Mouse (Mus musculus) stomach, embryonic 15.5 days (tissue): ENCODE measurements around the gene Cyb561d2. TPM values are rescaled to one million over a fixed set of nuclear protein-coding genes. Genes with fewer than 3 reads are reported as not detected.
"Not testable (repeated sequence)": the region's sequence is repeated elsewhere in the genome, so short reads cannot be mapped to it uniquely, and the experiment has no call there.

Experiments
- ATAC-seq: fragments of 200-750 bp; cut with Nextera tagmentation; 2 replicates; pipeline ENCODE4 v1.8.0; 2017; ENCODE audit warnings: low read depth, moderate number of reproducible peaks, moderate TSS enrichment; ENCODE audit not compliant: insufficient read depth, low FRiP score
- H3K27ac ChIP-seq: fragments of 300-500 bp; sonication (generic); 2 replicates; pipeline ENCODE4 v1.5.1; 2015; ENCODE audit warnings: mild to moderate bottlenecking, inconsistent platforms
- H3K27me3 ChIP-seq: fragments of 300-500 bp; sonication (generic); replicated peaks from 2 replicates; pipeline ENCODE4 v1.6.1; 2015; ENCODE audit warnings: inconsistent platforms
- H3K36me3 ChIP-seq: fragments of 300-500 bp; sonication (generic); 2 replicates; pipeline ENCODE4 v1.6.1; 2015; ENCODE audit warnings: inconsistent platforms
- H3K4me1 ChIP-seq: fragments of 300-500 bp; sonication (generic); 2 replicates; pipeline ENCODE4 v1.6.1; 2015; ENCODE audit warnings: inconsistent platforms
- H3K4me2 ChIP-seq: fragments of 300-500 bp; sonication (generic); 2 replicates; pipeline ENCODE4 v1.6.1; 2015; ENCODE audit warnings: mild to moderate bottlenecking, inconsistent platforms
- H3K4me3 ChIP-seq: fragments of 300-500 bp; sonication (generic); replicated peaks from 2 replicates; pipeline ENCODE4 v1.5.1; 2015; ENCODE audit warnings: inconsistent platforms
- H3K9ac ChIP-seq: fragments of 300-500 bp; sonication (generic); 2 replicates; pipeline ENCODE4 v1.6.1; 2015; ENCODE audit warnings: inconsistent platforms
- H3K9me3 ChIP-seq: fragments of 300-500 bp; sonication (generic); 2 replicates; pipeline ENCODE4 v1.6.1; 2016; ENCODE audit warnings: inconsistent platforms
- WGBS: fragments of 180-500 bp; shearing (Covaris S2); methylation state at CpG from one replicate; pipeline ENCODE4 v1.1.7; 2015; 5-methylcytosine and 5-hydroxymethylcytosine counted together
- polyA plus RNA-seq: library from polyadenylated mRNA; unstranded; fragments of >200 nt; fragmentation: Nextera tagmentation; extraction: Ambion mirVana; gene quantifications from 2 replicates; pipeline ENCODE4 v1.2.1, GENCODE M21; 2015

The Cyb561d2 gene
- polyA plus RNA-seq, 1 experiment from 2014 or later = 31.3 TPM

DNA sequence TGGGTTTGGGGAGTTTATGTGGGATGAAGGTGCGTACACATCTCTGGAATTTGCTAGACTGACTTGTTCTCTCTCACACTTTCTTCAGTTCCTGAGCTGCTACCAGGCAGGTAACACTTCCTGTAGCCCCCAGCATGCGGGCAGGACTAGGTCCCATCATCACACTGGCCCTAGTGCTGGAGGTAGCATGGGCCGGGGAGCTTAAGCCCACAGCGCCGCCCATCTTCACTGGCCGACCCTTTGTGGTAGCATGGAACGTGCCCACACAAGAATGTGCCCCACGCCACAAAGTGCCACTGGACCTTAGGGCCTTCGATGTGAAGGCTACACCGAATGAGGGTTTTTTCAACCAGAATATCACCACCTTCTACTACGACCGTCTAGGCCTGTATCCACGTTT lies 28.0 kb upstream of the Cyb561d2 start:
- Histone ChIP-seq H3K4me2 (peak overlapping the region; percentile 74), H3K27ac (peak overlapping the region; percentile 91), H3K9me3 (no peaks in the 10 kb centered on the region), H3K4me3 (peak overlapping the region; percentile 85), H3K27me3 (no peaks in the 10 kb centered on the region), H3K4me1 (peaks cover 49% of the 10 kb centered on the region), H3K9ac (peak overlapping the region; percentile 78), H3K36me3 (peaks cover 26% of the 10 kb centered on the region)
- ATAC-seq = no peak
- WGBS = 36% methylated on average over 13 of the region's 13 CpGs

DNA sequence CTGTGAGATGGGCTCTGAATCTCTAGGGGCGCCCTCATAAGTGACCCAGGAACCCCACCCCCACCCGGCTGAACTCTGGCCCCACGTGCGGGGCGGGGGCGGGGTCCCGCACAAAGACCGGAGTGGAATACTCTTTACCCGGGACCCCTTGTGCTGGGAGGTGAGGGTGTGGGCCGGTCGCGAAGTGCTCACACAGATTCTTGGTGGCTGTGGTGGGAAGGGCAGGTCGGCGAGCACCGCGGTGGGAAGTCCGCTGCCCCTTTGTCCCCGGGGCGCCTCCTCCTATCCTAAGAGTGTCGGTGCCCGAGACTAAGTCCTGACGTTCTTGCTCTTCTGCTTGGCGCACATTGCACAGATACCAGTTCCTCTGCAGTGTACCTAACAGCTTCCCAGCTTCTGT lies 27.3 kb upstream of the Cyb561d2 start:
- H3K27ac ChIP-seq = peak overlapping the region; percentile 91
- H3K4me2 ChIP-seq = peak overlapping the region; percentile 74
- peak overlapping the region; percentile 78 for H3K9ac ChIP-seq
- under 1% methylated on average over 23 of the region's 23 CpGs for WGBS
- no peaks in the 10 kb centered on the region for H3K27me3 ChIP-seq
- ATAC-seq = peak; percentile 2; the same call in 1 of the 2 replicates
- peak overlapping the region; percentile 85 for H3K4me3 ChIP-seq
- H3K9me3 ChIP-seq = no peaks in the 10 kb centered on the region
- H3K36me3 ChIP-seq = peaks cover 28% of the 10 kb centered on the region
- H3K4me1 ChIP-seq = peaks cover 51% of the 10 kb centered on the region

DNA sequence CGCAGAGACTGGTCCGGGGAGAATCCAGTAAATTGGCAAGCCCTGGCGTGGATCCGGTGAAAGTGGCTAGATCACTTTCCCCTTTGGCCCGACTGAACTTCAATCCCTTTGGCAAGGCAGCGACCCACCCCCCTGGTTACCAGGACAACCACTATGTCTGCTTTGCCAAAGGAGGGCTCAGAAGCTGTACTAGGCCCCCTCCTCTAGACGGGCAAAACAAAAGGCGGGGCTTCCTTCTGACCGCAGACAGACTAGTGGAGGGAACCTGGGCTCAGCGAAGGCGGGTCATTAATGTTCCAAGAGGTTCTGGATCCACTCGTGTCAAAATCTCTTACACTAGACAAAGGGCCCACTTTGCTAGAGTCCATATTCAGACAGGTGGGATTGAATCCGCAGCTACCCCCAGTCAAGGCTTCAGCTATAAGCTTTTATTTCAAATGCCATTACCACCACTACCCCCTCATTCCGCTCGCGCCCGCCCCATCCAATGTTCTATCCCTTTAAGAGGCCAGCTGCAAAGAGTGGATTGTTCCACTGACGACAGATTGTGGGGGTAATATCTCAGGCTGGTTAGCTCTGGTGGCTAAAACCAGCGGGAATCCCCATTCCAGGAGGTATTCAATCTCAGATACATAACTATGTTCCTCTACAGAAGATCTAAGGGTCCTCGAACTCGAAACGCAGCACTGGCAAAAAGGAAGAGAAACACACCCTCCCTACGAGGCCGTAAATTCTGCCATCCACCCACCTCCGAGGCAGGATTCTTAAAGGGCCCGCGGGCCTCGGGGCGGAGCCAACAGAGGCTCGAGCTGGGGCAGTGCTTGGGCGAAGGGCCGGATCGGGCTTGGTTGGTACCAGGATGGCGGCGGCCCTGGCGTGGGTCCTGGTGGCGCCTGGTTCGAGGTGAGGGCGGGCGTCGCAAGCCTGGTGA lies 26.6 kb upstream of the Cyb561d2 start:
- WGBS = under 1% methylated on average over 41 of the region's 41 CpGs
- H3K27ac ChIP-seq = peak overlapping the region; percentile 91
- H3K9ac ChIP-seq = peak overlapping the region; percentile 78
- ATAC-seq = peak; percentile 79
- H3K9me3 ChIP-seq = no peaks in the 10 kb centered on the region
- no peaks in the 10 kb centered on the region for H3K27me3 ChIP-seq
- peaks cover 57% of the 10 kb centered on the region for H3K4me1 ChIP-seq
- peak overlapping the region; percentile 85 for H3K4me3 ChIP-seq
- peak overlapping the region; percentile 74 for H3K4me2 ChIP-seq
- peaks cover 25% of the 10 kb centered on the region for H3K36me3 ChIP-seq

GRCm38 (mm10) chr9:107567702-107568319 lies 25.8 kb upstream of the Cyb561d2 start, which contains the start of gene Hyal2:
Gene Hyal2, plus strand, starts transcription at chr9:107567945.
- peaks cover 20% of the 10 kb centered on the region for H3K36me3 ChIP-seq
- peak within 1 kb of the TSS; percentile 78 for H3K9ac ChIP-seq
- peaks cover 61% of the 10 kb centered on the region for H3K4me1 ChIP-seq
- no peaks in the 10 kb centered on the region for H3K27me3 ChIP-seq
- 14% methylated on average over 18 of the region's 18 CpGs for WGBS
- peak within 1 kb of the TSS; percentile 91 for H3K27ac ChIP-seq
- peak within 1 kb of the TSS; percentile 74 for H3K4me2 ChIP-seq
- no peaks in the 10 kb centered on the region for H3K9me3 ChIP-seq
- H3K4me3 ChIP-seq = peak within 1 kb of the TSS; percentile 85
- no peak for ATAC-seq

DNA sequence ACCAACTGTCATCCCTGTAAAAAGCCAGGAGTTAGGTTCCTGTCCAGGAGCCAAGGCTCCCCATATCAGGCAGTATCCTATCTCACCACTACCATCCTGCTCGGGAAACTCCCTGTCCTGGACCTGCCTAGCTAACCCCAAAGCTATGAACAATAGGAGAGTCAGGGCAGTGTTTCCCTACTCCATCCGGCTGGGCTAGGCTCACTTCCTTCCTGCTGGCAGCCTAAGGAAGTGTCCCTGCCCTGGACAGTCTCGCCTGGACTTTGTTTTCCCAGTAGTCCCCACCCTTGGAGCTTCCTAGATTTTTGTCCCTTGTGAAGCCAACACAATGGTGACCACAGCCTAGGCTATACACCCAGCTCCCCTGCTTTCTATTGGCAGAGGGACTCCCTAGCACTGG lies 24.9 kb upstream of the Cyb561d2 start:
- 50% methylated on average over 3 of the region's 3 CpGs for WGBS
- H3K4me3 ChIP-seq = no peak overlapping the region
- no peaks in the 10 kb centered on the region for H3K27me3 ChIP-seq
- H3K27ac ChIP-seq = peak overlapping the region; percentile 91
- H3K36me3 ChIP-seq = peaks cover 17% of the 10 kb centered on the region
- no peak overlapping the region for H3K9ac ChIP-seq
- peak overlapping the region; percentile 74 for H3K4me2 ChIP-seq
- H3K9me3 ChIP-seq = no peaks in the 10 kb centered on the region
- H3K4me1 ChIP-seq = peaks cover 57% of the 10 kb centered on the region
- ATAC-seq = no peak

- ATAC-seq = no peak
- H3K4me1 ChIP-seq = peaks cover 52% of the 10 kb centered on the region
- WGBS = 49% methylated on average over 15 of the region's 15 CpGs
- peaks cover 19% of the 10 kb centered on the region for H3K36me3 ChIP-seq
- H3K9ac ChIP-seq = no peak overlapping the region
- H3K4me3 ChIP-seq = no peak overlapping the region
- H3K27me3 ChIP-seq = no peaks in the 10 kb centered on the region
- H3K27ac ChIP-seq = peak overlapping the region; percentile 91
- peak overlapping the region; percentile 9; the same call in 1 of the 2 replicates for H3K4me2 ChIP-seq
- no peaks in the 10 kb centered on the region for H3K9me3 ChIP-seq
Observed at GRCm38 (mm10) chr9:107566041-107566709, 24.2 kb upstream of the Cyb561d2 start.

DNA sequence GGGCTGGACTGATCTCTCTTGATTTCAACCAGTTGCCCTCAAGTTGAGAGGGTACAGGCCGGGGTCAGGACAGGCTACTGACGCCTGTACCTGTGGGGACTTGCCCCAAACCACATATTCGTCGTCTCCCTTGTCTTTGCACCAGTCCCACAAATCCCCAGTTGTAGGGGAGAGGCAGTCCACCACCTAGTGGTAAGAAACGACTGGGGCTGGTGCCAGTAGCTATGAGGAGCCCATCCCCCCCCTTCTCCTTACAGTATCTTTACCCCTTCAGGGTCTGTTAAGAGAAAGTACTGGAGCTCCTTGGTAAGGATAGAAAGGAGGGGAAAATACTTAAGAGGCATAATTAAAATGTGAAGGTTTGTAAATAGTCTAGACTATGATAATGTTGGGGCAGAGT lies 23.6 kb upstream of the Cyb561d2 start:
- not testable (repeated sequence) for H3K4me3 ChIP-seq, ATAC-seq, H3K9ac ChIP-seq, H3K27me3 ChIP-seq, H3K9me3 ChIP-seq
- WGBS = 51% methylated on average over 5 of the region's 5 CpGs
- H3K4me2 ChIP-seq = peak overlapping the region; percentile 21
- H3K4me1 ChIP-seq = peaks cover 46% of the 10 kb centered on the region
- peak overlapping the region; percentile 91 for H3K27ac ChIP-seq
- peaks cover 25% of the 10 kb centered on the region for H3K36me3 ChIP-seq

DNA sequence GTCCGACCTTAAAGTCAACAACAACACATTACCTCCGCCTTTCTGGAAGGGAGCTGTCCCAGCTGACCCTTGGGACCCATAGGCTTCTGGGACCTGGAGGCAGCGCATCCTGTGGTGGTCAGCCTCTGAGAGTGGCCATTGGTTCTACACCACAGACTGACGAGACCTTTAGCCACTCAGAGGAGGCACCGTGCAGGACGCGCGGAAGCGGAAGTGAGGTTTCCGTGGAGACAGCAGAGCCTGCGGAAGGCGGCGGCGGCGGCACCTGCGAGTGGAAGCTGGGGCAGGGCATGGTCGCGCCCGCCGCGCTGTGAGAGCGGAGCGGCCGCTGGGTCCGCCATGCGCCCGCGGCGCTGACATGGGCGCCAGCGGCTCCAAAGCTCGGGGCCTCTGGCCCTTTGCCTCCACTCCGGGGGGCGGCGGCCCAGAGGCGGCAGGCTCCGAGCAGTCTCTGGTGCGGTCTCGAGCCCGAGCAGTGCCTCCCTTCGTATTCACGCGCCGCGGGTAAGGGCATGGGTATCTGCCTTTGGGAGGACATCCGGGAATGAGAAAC lies 21.1 kb upstream of the Cyb561d2 start, which contains the start of gene Tusc2:
Gene Tusc2, plus strand, starts transcription at position 227 of the 553 bp plus-strand sequence.
- Histone ChIP-seq H3K27me3 (no peaks in the 10 kb centered on the region), H3K4me3 (peak within 1 kb of the TSS; percentile 73), H3K9me3 (no peaks in the 10 kb centered on the region), H3K27ac (peak within 1 kb of the TSS; percentile 46; the same call in 1 of the 2 replicates), H3K4me1 (peaks cover 34% of the 10 kb centered on the region), H3K4me2 (peak within 1 kb of the TSS; percentile 78), H3K36me3 (peaks cover 49% of the 10 kb centered on the region), H3K9ac (peak within 1 kb of the TSS; percentile 58)
- 0% methylated on average over 46 of the region's 46 CpGs for WGBS
- ATAC-seq = peak; percentile 94

DNA sequence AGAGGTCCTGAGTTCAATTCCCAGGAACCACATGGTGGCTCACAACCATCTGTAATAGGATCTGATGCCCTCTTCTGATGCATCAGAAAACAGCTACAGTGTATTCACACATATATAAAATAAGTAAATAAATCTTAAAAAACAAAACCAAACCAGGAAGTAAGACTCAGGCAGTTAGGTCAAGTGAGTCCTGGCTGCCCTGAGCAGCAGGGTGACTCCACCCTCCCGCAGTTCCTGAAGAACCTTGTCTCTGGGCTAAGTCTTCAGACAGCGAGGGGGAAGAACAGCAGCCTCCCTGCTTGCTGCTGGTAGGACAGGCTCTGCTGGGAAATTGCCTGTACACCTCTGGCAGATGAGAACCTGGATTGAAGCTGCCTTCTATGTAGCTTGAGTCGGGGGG lies 14.4 kb upstream of the Cyb561d2 start:
- Histone ChIP-seq H3K9ac (no peak overlapping the region), H3K4me2 (peak overlapping the region; percentile 72), H3K9me3 (no peaks in the 10 kb centered on the region), H3K27ac (peak overlapping the region; percentile 41; the same call in 1 of the 2 replicates), H3K36me3 (peaks cover 40% of the 10 kb centered on the region), H3K4me1 (peaks cover 42% of the 10 kb centered on the region), H3K4me3 (peak overlapping the region; percentile 63), H3K27me3 (no peaks in the 10 kb centered on the region)
- no peak for ATAC-seq
- WGBS = 66% methylated on average over 3 of the region's 3 CpGs

GRCm38 (mm10) chr9:107555701-107556100 lies 13.7 kb upstream of the Cyb561d2 start:
- Histone ChIP-seq H3K27ac (peak overlapping the region; percentile 94), H3K9me3 (no peaks in the 10 kb centered on the region), H3K27me3 (no peaks in the 10 kb centered on the region), H3K4me2 (peak overlapping the region; percentile 72), H3K9ac (peak overlapping the region; percentile 79), H3K4me3 (peak overlapping the region; percentile 63), H3K4me1 (peaks cover 48% of the 10 kb centered on the region), H3K36me3 (peaks cover 33% of the 10 kb centered on the region)
- 41% methylated on average over 2 of the region's 2 CpGs for WGBS
- no peak for ATAC-seq

DNA sequence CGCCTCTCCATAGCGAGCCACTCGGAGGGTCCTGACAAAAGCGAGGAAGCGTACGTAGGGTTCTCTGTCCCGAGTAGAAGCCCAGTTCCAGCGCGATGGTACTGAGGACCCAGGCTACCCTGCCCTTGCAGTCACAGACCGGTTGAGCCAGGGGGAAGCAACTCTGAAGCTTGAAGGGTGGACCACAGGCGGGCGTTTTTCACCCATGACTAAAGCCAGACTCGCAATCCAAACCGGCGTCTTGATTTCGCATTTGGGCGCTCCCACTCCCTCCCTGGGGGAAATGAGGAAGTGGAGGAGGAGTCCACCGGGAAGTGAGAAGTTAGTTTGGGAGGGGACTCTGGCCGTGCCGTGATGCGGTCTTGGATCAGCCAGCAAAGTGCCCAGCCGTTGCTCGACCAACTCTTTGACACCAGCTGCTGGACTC lies 13.1 kb upstream of the Cyb561d2 start:
- peak overlapping the region; percentile 94 for H3K27ac ChIP-seq
- no peaks in the 10 kb centered on the region for H3K9me3 ChIP-seq
- H3K4me3 ChIP-seq = peak overlapping the region; percentile 63
- WGBS = 0% methylated on average over 23 of the region's 23 CpGs
- peaks cover 55% of the 10 kb centered on the region for H3K4me1 ChIP-seq
- no peaks in the 10 kb centered on the region for H3K27me3 ChIP-seq
- H3K4me2 ChIP-seq = peak overlapping the region; percentile 72
- peak overlapping the region; percentile 79 for H3K9ac ChIP-seq
- ATAC-seq = peak; percentile 7
- H3K36me3 ChIP-seq = peaks cover 27% of the 10 kb centered on the region
